Mouse (Mus musculus): ENCODE results near the gene Olfr742.

Olfr742 gene

DNA sequence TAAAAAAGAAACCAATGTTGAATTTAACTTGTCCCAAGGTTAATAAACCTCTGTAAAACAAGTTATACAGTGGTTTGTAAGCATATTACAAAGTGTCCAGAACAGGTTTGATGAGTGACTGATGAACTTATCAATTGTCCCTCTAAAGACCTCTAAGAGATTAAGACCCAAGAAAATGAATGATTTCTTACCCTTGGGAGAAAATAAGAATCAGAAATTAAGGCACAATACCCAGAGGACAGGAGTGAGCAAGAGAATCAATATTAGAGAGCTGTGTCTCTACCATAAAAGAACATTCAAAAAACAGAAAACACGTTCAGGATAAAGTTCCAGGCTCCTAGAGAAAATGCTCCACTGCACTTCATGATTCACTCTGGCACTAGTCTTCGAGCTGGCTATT lies at the start of gene Olfr742:
Olfr742 (plus strand) TSS at position 301 of the 400 bp plus-strand sequence.
- no peak for DNase-seq (ENCODE audit: low read depth)

DNA sequence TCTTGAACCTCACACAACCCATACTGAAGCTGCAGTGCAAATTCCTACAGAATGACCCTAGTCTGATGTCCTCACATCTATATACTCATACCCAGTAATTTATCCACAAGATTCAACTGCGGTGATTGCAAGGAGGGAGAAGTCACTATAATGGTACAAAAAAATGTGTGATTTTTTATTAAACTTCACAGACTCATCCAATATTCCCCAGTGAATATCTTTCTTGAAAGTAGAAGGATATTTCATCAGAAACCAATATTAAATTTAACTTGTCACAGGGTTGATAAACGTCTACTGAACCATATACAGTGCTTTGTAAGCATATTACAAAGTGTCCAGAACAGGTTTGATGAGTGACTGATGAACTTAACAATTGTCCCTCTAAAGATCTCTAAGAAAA lies 31.0 kb upstream of the Olfr742 start, which contains the start of gene Olfr741:
Olfr741 (plus strand) TSS at position 301 of the 400 bp plus-strand sequence.
- DNase-seq (ENCODE audit: low read depth) = no peak

DNA sequence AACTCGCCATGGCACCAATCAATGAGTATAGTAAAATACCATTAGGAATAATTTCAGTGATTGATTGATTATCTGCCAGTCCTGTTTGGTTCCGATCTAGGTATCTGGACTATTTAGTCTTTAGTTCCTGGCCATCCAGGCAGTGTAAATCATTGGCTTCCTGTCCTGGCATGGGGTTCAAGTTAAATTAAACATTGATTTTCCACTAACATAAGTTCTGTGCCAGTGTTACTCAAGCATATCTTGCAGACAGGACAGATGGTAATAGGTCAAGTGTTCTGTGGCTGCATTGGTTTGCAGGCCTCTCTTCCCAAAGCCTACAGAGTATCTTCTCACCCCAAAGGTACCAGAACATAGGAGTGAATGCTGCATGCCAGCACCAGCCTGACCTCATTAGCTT lies 25.0 kb upstream of the Olfr742 start:
- no peak for DNase-seq (ENCODE audit: low read depth)

DNA sequence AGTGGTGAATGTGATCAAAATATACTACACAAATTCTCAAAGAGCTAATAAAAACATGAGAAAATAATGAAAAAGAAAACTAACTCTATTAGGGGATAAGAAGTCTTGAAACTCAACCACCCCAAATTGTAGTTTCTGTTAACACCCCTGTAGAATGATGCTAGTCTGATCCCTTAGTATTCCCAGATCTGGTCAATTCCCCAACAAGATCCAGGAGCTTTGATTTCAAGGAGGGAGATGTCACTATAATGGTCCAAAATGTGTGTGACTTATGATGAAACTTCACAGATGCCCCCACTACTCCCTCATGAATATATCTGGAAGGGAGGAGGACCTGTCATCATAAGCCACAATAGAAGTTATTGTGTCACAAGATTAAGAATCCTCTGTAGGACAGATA lies 18.1 kb downstream of the Olfr742 start, which contains the start of gene Olfr743:
Olfr743 (plus strand) TSS at position 301 of the 400 bp plus-strand sequence.
- DNase-seq (ENCODE audit: low read depth) = no peak

DNA sequence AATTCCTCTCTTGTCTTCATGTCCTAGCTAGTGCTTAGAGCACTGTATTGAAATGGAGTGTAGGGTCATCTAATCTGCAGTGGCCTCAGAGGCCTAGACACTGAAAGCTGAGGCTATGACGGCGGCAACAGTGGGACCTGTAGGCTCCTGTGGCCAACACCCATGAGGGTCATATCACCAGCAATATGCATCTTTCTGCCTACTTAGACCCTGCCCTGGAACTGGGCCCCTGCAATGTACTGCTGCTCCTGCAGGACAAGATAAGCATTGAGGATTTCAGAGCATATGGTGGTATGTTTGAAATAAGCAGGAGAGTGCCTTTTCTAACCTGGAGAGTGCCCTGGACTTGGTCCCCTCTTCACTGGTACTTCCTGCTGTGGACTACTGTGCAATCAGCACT lies 49.3 kb downstream of the Olfr742 start:
- no peak for DNase-seq (ENCODE audit: low read depth)

All from NIH3T3 (cell line).